Mouse (Mus musculus): ENCODE results near the gene Asb9. TPM values are rescaled to one million over a fixed set of nuclear protein-coding genes. Genes with fewer than 3 reads are reported as not detected.

Gene Asb9
- polyA plus RNA-seq, 1 experiment from 2014 or later: not detected

GRCm38 (mm10) chrX:164526566-164526965 is 20.4 kb downstream of the Asb9 start:
- 11% methylated on average over 1 of the region's 1 CpGs for WGBS
- TF ChIP-seq CTCF (IDR thresholded peaks at IDR 0.05; ENCODE audit: low read depth): no peak
- TF ChIP-seq EP300 (optimal IDR thresholded peaks at IDR 0.05): no peak

GRCm38 (mm10) chrX:164541436-164542317 is 35.5 kb downstream of the Asb9 start:
- 42% methylated on average over 11 of the region's 11 CpGs for WGBS
- no peak overlapping the region for H3K27ac ChIP-seq (replicated peaks)

More at GRCm38 (mm10) chrX:164526566-164526965, 20.4 kb downstream of the Asb9 start:
- Histone ChIP-seq H3K4me3 (ENCODE audit: low read depth, low read length) (no peak overlapping the region), H3K4me2 (replicated peaks; ENCODE audit: low read depth) (no peak overlapping the region), H3K9ac (ENCODE audit: low read length) (no peak overlapping the region), H3K4me1 (replicated peaks; ENCODE audit: control insufficient read depth, insufficient read depth) (no peaks in the 10 kb centered on the region), H3K27me3 (ENCODE audit: control insufficient read depth, insufficient read depth, low read length) (no peaks in the 10 kb centered on the region), H3K9me3 (ENCODE audit: control insufficient read depth, low read length) (no peaks in the 10 kb centered on the region), H3K27ac (replicated peaks) (no peak overlapping the region), H3K36me3 (ENCODE audit: control insufficient read depth, insufficient read depth, low read length) (no peaks in the 10 kb centered on the region)
- DNase-seq (ENCODE audit: low spot score) (no peak), ATAC-seq (ENCODE audit: low FRiP score, low TSS enrichment) (no peak)

DNA sequence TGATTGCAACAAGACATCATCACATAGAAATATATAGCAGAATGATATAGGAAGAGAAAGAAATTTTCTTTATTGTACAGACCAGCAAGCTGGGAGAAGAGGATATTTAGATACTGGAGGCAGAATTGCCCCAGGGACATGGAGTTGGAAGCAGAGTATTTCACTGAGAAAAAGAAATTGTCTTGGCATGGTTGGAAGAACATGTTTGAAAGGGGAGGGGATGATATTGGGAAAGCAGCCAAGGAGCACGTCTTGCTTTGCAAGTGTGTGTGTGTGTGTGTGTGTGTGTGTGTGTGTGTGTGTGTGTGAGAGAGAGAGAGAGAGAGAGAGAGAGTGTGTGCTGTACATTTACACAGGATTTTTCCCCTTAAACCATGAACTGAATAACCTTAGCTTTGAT is 64.1 kb downstream of the Asb9 start:
- H3K27me3 ChIP-seq (ENCODE audit: control insufficient read depth, insufficient read depth, low read length): no peaks in the 10 kb centered on the region
- TF ChIP-seq CTCF (IDR thresholded peaks at IDR 0.05; ENCODE audit: low read depth) (no peak), EP300 (optimal IDR thresholded peaks at IDR 0.05) (no peak)
- ATAC-seq (ENCODE audit: low FRiP score, low TSS enrichment) (no peak), DNase-seq (ENCODE audit: low spot score) (no peak)
- WGBS: 33% methylated on average over 1 of the region's 1 CpGs
- no peaks in the 10 kb centered on the region for H3K36me3 ChIP-seq (ENCODE audit: control insufficient read depth, insufficient read depth, low read length)
- no peak overlapping the region for H3K4me3 ChIP-seq (ENCODE audit: low read depth, low read length)
- H3K9ac ChIP-seq (ENCODE audit: low read length): no peak overlapping the region
- H3K4me1 ChIP-seq (replicated peaks; ENCODE audit: control insufficient read depth, insufficient read depth): no peaks in the 10 kb centered on the region
- no peaks in the 10 kb centered on the region for H3K9me3 ChIP-seq (ENCODE audit: control insufficient read depth, low read length)
- no peak overlapping the region for H3K4me2 ChIP-seq (replicated peaks; ENCODE audit: low read depth)
- H3K27ac ChIP-seq (replicated peaks): no peak overlapping the region

More at GRCm38 (mm10) chrX:164541436-164542317, 35.5 kb downstream of the Asb9 start:
- Histone ChIP-seq H3K4me2 (replicated peaks; ENCODE audit: low read depth) (no peak overlapping the region), H3K27me3 (ENCODE audit: control insufficient read depth, insufficient read depth, low read length) (no peaks in the 10 kb centered on the region), H3K9ac (ENCODE audit: low read length) (no peak overlapping the region), H3K36me3 (ENCODE audit: control insufficient read depth, insufficient read depth, low read length) (no peaks in the 10 kb centered on the region), H3K9me3 (ENCODE audit: control insufficient read depth, low read length) (no peaks in the 10 kb centered on the region), H3K4me1 (replicated peaks; ENCODE audit: control insufficient read depth, insufficient read depth) (no peaks in the 10 kb centered on the region), H3K4me3 (ENCODE audit: low read depth, low read length) (no peak overlapping the region)
- no peak for ATAC-seq (ENCODE audit: low FRiP score, low TSS enrichment)
- TF ChIP-seq CTCF (IDR thresholded peaks at IDR 0.05; ENCODE audit: low read depth) (peak; percentile 72), EP300 (optimal IDR thresholded peaks at IDR 0.05) (no peak)
- no peak for DNase-seq (ENCODE audit: low spot score)

GRCm38 (mm10) chrX:164576967-164577366 is 70.8 kb downstream of the Asb9 start:
- no peak overlapping the region for H3K27ac ChIP-seq (replicated peaks)
- H3K9ac ChIP-seq (ENCODE audit: low read length): no peak overlapping the region
- no peaks in the 10 kb centered on the region for H3K4me1 ChIP-seq (replicated peaks; ENCODE audit: control insufficient read depth, insufficient read depth)
- DNase-seq (ENCODE audit: low spot score): no peak
- WGBS: 54% methylated on average over 1 of the region's 3 CpGs
- TF ChIP-seq CTCF (IDR thresholded peaks at IDR 0.05; ENCODE audit: low read depth) (no peak), EP300 (optimal IDR thresholded peaks at IDR 0.05) (no peak)
- no peak overlapping the region for H3K4me3 ChIP-seq (ENCODE audit: low read depth, low read length)
- no peak overlapping the region for H3K4me2 ChIP-seq (replicated peaks; ENCODE audit: low read depth)
- no peaks in the 10 kb centered on the region for H3K9me3 ChIP-seq (ENCODE audit: control insufficient read depth, low read length)
- no peaks in the 10 kb centered on the region for H3K27me3 ChIP-seq (ENCODE audit: control insufficient read depth, insufficient read depth, low read length)
- no peak for ATAC-seq (ENCODE audit: low FRiP score, low TSS enrichment)
- H3K36me3 ChIP-seq (ENCODE audit: control insufficient read depth, insufficient read depth, low read length): no peaks in the 10 kb centered on the region

Other genes starting within 250 kb of the Asb9 start
- 0.51 and 0.52 TPM in 2 replicates for gene Bmx, start 248.1 kb upstream of the Asb9 start, polyA plus RNA-seq (2015; fragmentation: Nextera tagmentation; extraction: Ambion mirVana)
- 19.6 and 19.8 TPM in 2 replicates for gene Pir, start 237.0 kb upstream of the Asb9 start, polyA plus RNA-seq (2015; fragmentation: Nextera tagmentation; extraction: Ambion mirVana)
- gene Vegfd, start 132.9 kb upstream of the Asb9 start, polyA plus RNA-seq (2015; fragmentation: Nextera tagmentation; extraction: Ambion mirVana): 3.4 and 4.1 TPM in 2 replicates
- 5.6 TPM in 2 replicates for gene Piga, start 86.5 kb upstream of the Asb9 start, polyA plus RNA-seq (2015; fragmentation: Nextera tagmentation; extraction: Ambion mirVana)
- gene Asb11, start 69.3 kb upstream of the Asb9 start, polyA plus RNA-seq (2015; fragmentation: Nextera tagmentation; extraction: Ambion mirVana): 1.0 and 1.4 TPM in 2 replicates

All from stomach, postnatal 0 days (tissue).